Comparison of ENCODE assay signal across 18 mouse cellular contexts in the genomic region with DNA sequence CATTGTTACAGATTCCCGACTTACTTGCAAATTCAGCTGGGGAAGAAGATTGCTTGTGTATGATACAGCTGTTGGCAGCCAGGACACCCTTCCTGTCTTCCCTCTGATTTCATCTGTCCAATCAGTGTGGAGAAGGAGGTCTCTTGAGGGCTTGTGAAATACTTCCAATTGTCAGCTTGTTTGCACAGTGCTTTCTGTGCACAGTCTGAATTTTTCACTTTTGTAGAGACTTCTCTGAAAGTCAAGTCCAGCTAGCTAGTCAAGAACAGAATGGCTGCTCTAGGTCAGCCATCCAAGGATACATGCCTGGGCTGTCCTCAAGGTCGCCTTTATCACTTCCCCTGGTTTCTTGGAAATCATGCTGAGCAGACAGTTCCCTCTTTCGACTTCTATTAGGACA. TPM values are rescaled to one million over a fixed set of nuclear protein-coding genes. Genes with fewer than 3 reads are reported as not detected.
DNase-seq lines count a peak whose midpoint lies in the region; ATAC-seq lines count a peak whose summit lies in the region.
"Had no signal": no experiment of that assay in that cellular context is flagged by ENCODE, and none has a peak within 500 bp of the region (broad histone marks: within the 10 kb centered on the region; RNA-seq: fewer than 3 reads in every experiment).

No protein-coding gene starts in this region.

- H3K9ac ChIP-seq in kidney, embryonic 14.5 days (ENCODE audit: low read depth, low read length) = no peak overlapping the region
- H3K9ac ChIP-seq: limb, embryonic 13.5 days; neural tube, embryonic 12.5 days; stomach, embryonic 15.5 days had no signal

- peaks cover 3% of the 10 kb centered on the region; the same call in 1 of the 2 replicates for H3K9me3 ChIP-seq in kidney, embryonic 14.5 days (ENCODE audit: control insufficient read depth, low read length)
- H3K9me3 ChIP-seq: forebrain, embryonic 10.5 days; neural tube, embryonic 12.5 days; stomach, embryonic 15.5 days had no signal

- no peak overlapping the region for H3K4me3 ChIP-seq in kidney, embryonic 14.5 days (ENCODE audit: low read length)
- H3K4me3 ChIP-seq: forebrain, embryonic 10.5 days; limb, embryonic 13.5 days; neural tube, embryonic 12.5 days; stomach, embryonic 15.5 days had no signal

- no peak overlapping the region for H3K27ac ChIP-seq in kidney, embryonic 14.5 days (ENCODE audit: low read depth, low read length)
- H3K27ac ChIP-seq: forebrain, embryonic 10.5 days; limb, embryonic 13.5 days; neural tube, embryonic 12.5 days; stomach, embryonic 15.5 days had no signal

- H3K36me3 ChIP-seq in kidney, embryonic 14.5 days (ENCODE audit: control insufficient read depth, insufficient read depth, low read length) = peaks cover 3% of the 10 kb centered on the region; the same call in 1 of the 2 replicates
- H3K36me3 ChIP-seq: stomach, embryonic 15.5 days had no signal

- H3K27me3 ChIP-seq in kidney, embryonic 14.5 days (ENCODE audit: control insufficient read depth, insufficient read depth, low read length) = no peaks in the 10 kb centered on the region
- H3K27me3 ChIP-seq: limb, embryonic 13.5 days; neural tube, embryonic 12.5 days; Patski; stomach, embryonic 15.5 days had no signal

- WGBS in kidney, embryonic 14.5 days = 73% methylated on average over 3 of the region's 3 CpGs

- DNase-seq in adrenal gland, postnatal 14 days = peak; percentile 22
- DNase-seq in adrenal gland, postnatal 10 days = no peak
- peak; percentile 18 for DNase-seq in kidney, postnatal 14 days
- DNase-seq in testis, postnatal 14 days (ENCODE audit: low spot score) = peak; percentile 44
- DNase-seq in testis, postnatal 10 days (ENCODE audit: low spot score) = no peak
- no peak for DNase-seq in layer of hippocampus, adult 8-10 months (ENCODE audit: low spot score in 2 of 2)
- no peak for DNase-seq in neural tube, embryonic 10.5 days (ENCODE audit: extremely low spot score, low spot score)
- DNase-seq: cerebellum, adult 8-10 months; kidney, adult 9 months; spleen, adult 18-20 months; thymus, postnatal 14 days had no signal

- H3K4me1 ChIP-seq in kidney, embryonic 14.5 days (ENCODE audit: control insufficient read depth, insufficient read depth, low read length) = 0 out of 2 replicates have a peak, but pooled peaks cover 1% of the 10 kb centered on the region
- H3K4me1 ChIP-seq: forebrain, embryonic 10.5 days; neural tube, embryonic 12.5 days; stomach, embryonic 15.5 days had no signal

- no peak overlapping the region for H3K4me2 ChIP-seq in kidney, embryonic 14.5 days (replicated peaks; ENCODE audit: low read depth, low read length)
- H3K4me2 ChIP-seq: limb, embryonic 13.5 days; neural tube, embryonic 12.5 days; stomach, embryonic 15.5 days had no signal

- ATAC-seq in kidney, embryonic 14.5 days (ENCODE audit: low FRiP score, low TSS enrichment) = no peak
- ATAC-seq: hindbrain, embryonic 16.5 days; Patski had no signal

RNA-seq across cellular contexts. Expression of gene Slc36a1, which starts 10.8 kb away (rescaled TPM):
- total RNA-seq in adrenal gland, postnatal 14 days (2021) = 19.3 and 23.0 TPM in 2 replicates
- total RNA-seq in adrenal gland, postnatal 10 days (2021) = 10 to 100 TPM; 24.5 to 26.9 TPM
- polyA plus RNA-seq in kidney, embryonic 14.5 days (2014; fragmentation: Nextera tagmentation; extraction: Ambion mirVana) = 2.1 and 2.2 TPM in 2 replicates
- total RNA-seq in layer of hippocampus, adult 8-10 months (2022) = 10 to 100 TPM; 48.4 to 60.7 (median 57.1) TPM

RNA-seq across cellular contexts. Expression of gene Slc36a2, which starts 30.1 kb away (rescaled TPM):
- 176 and 200 TPM in 2 replicates for total RNA-seq in adrenal gland, postnatal 14 days (2021)
- 100 to 1,000 TPM; 213 to 290 TPM for total RNA-seq in adrenal gland, postnatal 10 days (2021)
- polyA plus RNA-seq in kidney, embryonic 14.5 days (2014; fragmentation: Nextera tagmentation; extraction: Ambion mirVana) = 0.63 and 0.80 TPM in 2 replicates
- under 1 TPM in 3 of 4 experiments, not detected in 1; 0.24 to 0.39 (median 0.29) TPM for total RNA-seq in layer of hippocampus, adult 8-10 months (2022)

Comparison
In these comparisons a context has a peak if more than half of its experiments do, and no peak if none do; other contexts are left out.
1. DNase-seq: peak in adrenal gland, postnatal 14 days (single experiment), kidney, postnatal 14 days (single experiment) and testis, postnatal 14 days (single experiment); none in adrenal gland, postnatal 10 days (single experiment), testis, postnatal 10 days (single experiment), layer of hippocampus, adult 8-10 months (0 of 2) and neural tube, embryonic 10.5 days (single experiment).
2. RNA of gene Slc36a2, which starts 30.1 kb away (total RNA-seq): 213 to 290 TPM in adrenal gland, postnatal 10 days and 176 to 200 TPM in adrenal gland, postnatal 14 days; 0.24 to 0.39 TPM in layer of hippocampus, adult 8-10 months; every median in the first group is over 100 times any median in the second.